Mouse (Mus musculus) C2C12 (cell line): ENCODE measurements around the gene Csf3. TPM values are rescaled to one million over a fixed set of nuclear protein-coding genes. Genes with fewer than 3 reads are reported as not detected.
A peak's percentile ranks its signal among the peaks of the same experiment; 100 is the strongest.
"Not testable (repeated sequence)": the region's sequence is repeated elsewhere in the genome, so short reads cannot be mapped to it uniquely, and the experiment has no call there.

Experiments
- H3K27me3 ChIP-seq: one replicate; pipeline ENCODE4 v1.6.1; 2011; ENCODE audit not compliant: control insufficient read depth, insufficient read depth, insufficient read length
- H3K36me3 ChIP-seq: one replicate; pipeline ENCODE4 v1.6.1; 2011; ENCODE audit not compliant: control insufficient read depth, insufficient read depth
- H3K4me3 ChIP-seq: one replicate; pipeline ENCODE4 v1.5.1; 2011; ENCODE audit warnings: mild to moderate bottlenecking, control low read depth; ENCODE audit not compliant: poor library complexity, insufficient read depth, severe bottlenecking
- H3K79me2 ChIP-seq: one replicate; pipeline ENCODE4 v1.6.1; 2011; ENCODE audit not compliant: control insufficient read depth, insufficient read depth
- H3K79me3 ChIP-seq: one replicate; pipeline ENCODE4 v1.6.1; 2011; ENCODE audit warnings: low read depth, control low read depth
- H3ac ChIP-seq: one replicate; pipeline ENCODE3; 2011; ENCODE audit warnings: low read depth; ENCODE audit not compliant: control insufficient read depth, insufficient read length
- CEBPB ChIP-seq: IDR thresholded peaks from one replicate; pipeline ENCODE4 v1.6.1; 2011; ENCODE audit warnings: low read depth, mild to moderate bottlenecking, control low read depth, moderate library complexity
- CTCF ChIP-seq: IDR thresholded peaks from one replicate; pipeline ENCODE4 v1.5.1; 2011; ENCODE audit not compliant: control insufficient read depth, insufficient read depth, insufficient read length
- FOSL1 ChIP-seq: IDR thresholded peaks from one replicate; pipeline ENCODE4 v1.8.0; 2011; ENCODE audit warnings: mild to moderate bottlenecking, low read length; ENCODE audit not compliant: poor library complexity, insufficient read depth, severe bottlenecking
- MAX ChIP-seq: IDR thresholded peaks from one replicate; pipeline ENCODE4 v1.6.1; 2011; ENCODE audit warnings: mild to moderate bottlenecking, control low read depth
- MYOD1 ChIP-seq: IDR thresholded peaks from one replicate; pipeline ENCODE4 v1.6.1; 2011; ENCODE audit warnings: low read depth; ENCODE audit not compliant: control insufficient read depth, insufficient read length
- MYOG ChIP-seq: IDR thresholded peaks from one replicate; pipeline ENCODE4 v1.6.1; 2011; ENCODE audit not compliant: control insufficient read depth, insufficient read length; ENCODE audit errors: extremely low read depth
- USF1 ChIP-seq: IDR thresholded peaks from one replicate; pipeline ENCODE4 v1.6.1; 2011; ENCODE audit warnings: low read depth, mild to moderate bottlenecking, control low read depth, moderate library complexity
- polyA plus RNA-seq: library from polyadenylated mRNA; unstranded; fragments of >200 nt; fragmentation: generic; extraction: Trizol; gene quantifications from one replicate; pipeline ENCODE4 v1.2.1, GENCODE M21; 2012; ENCODE audit warnings: missing spikeins

Gene Csf3
- polyA plus RNA-seq, 1 experiment: not detected

DNA sequence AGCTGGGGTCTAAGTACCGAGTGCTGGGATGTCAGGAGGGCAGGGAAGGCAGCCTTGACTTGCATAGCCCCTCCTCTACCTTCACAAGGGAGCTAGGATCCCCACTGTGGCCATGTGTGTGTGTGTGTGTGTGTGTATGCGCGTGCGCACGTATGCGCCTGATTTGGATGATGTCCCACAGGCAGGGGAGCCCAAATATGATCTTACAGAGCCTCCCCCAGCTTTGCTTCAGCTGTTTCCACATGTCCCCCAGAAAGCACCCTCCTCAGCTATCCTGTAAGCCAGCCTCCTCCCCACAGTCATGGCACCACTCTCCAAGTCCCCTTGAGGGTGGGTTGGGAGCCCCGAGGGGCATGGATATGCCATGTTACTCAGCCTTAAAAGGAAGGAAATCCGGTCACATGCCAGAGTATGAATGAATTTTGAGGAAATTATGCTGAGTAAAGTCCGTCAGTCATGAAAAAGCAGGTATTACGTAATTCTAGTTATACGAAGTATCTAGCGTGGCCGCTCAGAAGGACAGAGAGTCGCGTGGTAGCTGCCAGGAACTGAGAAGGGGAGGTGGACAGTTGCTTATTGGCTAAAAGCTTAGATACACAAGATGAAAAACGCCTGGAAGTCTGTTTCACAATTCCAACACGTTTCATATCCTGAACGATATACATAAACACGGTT lies 7.4 kb downstream of the Csf3 start:
- no peaks in the 10 kb centered on the region for H3K79me3 ChIP-seq
- H3K27me3 ChIP-seq: no peaks in the 10 kb centered on the region
- TF ChIP-seq USF1: peak; percentile 66
- TF ChIP-seq FOSL1: no peak
- TF ChIP-seq CEBPB: peak; percentile 66
- TF ChIP-seq MYOD1: no peak
- TF ChIP-seq MAX: no peak
- H3K79me2 ChIP-seq: no peaks in the 10 kb centered on the region
- no peak overlapping the region for H3K4me3 ChIP-seq
- peaks cover 40% of the 10 kb centered on the region for H3K36me3 ChIP-seq
- H3ac ChIP-seq: no peak overlapping the region

DNA sequence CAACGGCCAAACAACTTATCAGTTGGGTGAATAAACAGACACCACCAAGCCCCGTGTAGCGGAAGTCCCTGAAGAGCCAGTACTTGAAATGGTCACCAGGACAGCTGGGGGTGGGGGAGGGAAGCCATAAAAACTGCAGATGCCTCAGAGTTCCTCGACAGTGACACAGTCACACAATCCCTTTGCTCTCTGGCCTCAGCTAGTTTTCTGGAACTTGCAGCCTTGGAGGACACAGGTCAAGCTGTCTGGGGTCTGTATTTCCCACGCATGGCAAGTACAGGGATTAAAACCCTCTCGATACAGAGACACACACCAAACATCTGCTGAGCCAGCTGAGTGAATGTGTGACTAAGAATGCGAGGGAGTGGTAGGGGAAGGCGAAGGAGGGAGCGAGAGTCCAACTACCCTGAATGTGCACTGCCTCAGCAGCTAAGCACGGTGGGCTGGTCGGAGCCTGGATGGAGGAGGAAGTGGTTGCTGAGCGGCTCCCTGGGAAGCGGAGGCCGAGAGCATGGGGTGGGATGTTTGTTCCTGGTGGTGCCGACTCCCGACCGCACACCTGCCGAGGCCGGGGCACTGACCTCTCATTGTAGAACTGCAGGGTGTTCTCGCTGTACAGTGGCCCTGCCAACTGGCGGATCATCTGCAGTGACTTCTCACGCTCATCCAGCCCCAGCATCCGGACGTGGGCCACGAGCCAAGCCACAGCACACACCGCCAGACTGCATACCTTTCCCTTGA lies 8.1 kb downstream of the Csf3 start:
- H3K36me3 ChIP-seq: peaks cover 47% of the 10 kb centered on the region

DNA sequence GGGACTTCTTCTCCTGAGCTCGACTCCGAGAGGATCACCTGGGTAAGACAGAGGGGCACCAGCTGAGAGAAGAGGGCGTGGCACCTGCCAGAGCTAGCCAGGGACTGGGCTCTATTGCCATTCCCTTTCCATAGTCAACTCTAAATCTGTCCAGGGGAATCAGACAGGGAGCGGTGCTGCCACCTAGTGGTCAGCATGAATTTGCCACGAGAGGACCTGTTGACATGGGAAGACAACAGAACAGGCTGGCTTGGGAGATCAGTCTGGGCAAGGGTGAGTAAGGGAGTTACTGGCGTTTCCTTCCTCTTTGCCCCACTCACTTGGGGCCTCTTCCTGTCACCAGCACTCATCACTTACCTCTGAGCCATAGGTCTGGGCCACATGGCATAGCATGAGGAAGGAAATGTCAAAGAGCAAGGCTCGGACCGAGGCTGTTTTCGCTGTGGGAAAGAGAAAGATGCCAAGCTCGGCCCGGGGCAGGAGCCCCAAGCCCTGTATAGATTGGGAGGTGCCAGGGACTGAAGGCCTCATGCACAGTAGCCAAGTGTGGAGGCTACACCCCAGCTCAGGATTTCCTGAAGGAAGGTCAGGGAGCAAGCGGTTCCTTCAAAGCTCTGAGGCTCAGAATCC lies 9.5 kb downstream of the Csf3 start:
- H3K27me3 ChIP-seq: no peaks in the 10 kb centered on the region
- H3K79me3 ChIP-seq: no peaks in the 10 kb centered on the region
- TF ChIP-seq MAX: peak; percentile 14
- TF ChIP-seq USF1: no peak
- TF ChIP-seq MYOD1: no peak
- peak; percentile 78 for TF ChIP-seq CTCF
- H3K79me2 ChIP-seq: no peaks in the 10 kb centered on the region
- no peak overlapping the region for H3K4me3 ChIP-seq
- H3K36me3 ChIP-seq: peaks cover 50% of the 10 kb centered on the region
- no peak overlapping the region for H3ac ChIP-seq

More for the DNA sequence above, 8.1 kb downstream of the Csf3 start:
- TF ChIP-seq MYOD1: peak; percentile 68
- no peak for TF ChIP-seq USF1
- Histone ChIP-seq H3K27me3 (no peaks in the 10 kb centered on the region), H3K79me2 (no peaks in the 10 kb centered on the region), H3K4me3 (no peak overlapping the region), H3K79me3 (no peaks in the 10 kb centered on the region), H3ac (peak overlapping the region; percentile 5)

DNA sequence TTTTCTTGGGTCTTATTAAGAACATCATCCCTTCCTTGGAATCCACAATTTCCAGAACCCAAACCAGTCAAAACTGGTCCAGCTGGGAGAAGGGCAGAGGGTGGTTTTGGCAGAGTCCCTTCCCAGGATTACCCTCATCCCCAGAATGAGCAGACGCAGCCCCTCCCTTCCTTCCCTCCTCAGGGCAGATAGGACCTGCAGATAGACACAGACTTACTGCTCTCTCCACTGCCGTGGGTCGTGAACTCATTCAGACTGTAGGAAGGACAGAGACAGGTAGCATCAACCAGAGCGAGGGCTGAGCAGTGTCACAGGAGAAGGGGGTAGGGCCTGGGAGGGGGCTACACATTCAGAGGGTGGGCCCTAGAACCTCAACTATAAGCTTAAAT lies 10.0 kb downstream of the Csf3 start:
- Histone ChIP-seq H3K36me3 (peaks cover 53% of the 10 kb centered on the region), H3K79me2 (no peaks in the 10 kb centered on the region), H3K27me3 (no peaks in the 10 kb centered on the region), H3K4me3 (no peak overlapping the region), H3K79me3 (no peaks in the 10 kb centered on the region), H3ac (no peak overlapping the region)
- no peak for TF ChIP-seq CEBPB
- no peak for TF ChIP-seq USF1
- TF ChIP-seq MYOD1: no peak
- TF ChIP-seq FOSL1: no peak
- TF ChIP-seq CTCF: no peak
- TF ChIP-seq MYOG: no peak
- no peak for TF ChIP-seq MAX

DNA sequence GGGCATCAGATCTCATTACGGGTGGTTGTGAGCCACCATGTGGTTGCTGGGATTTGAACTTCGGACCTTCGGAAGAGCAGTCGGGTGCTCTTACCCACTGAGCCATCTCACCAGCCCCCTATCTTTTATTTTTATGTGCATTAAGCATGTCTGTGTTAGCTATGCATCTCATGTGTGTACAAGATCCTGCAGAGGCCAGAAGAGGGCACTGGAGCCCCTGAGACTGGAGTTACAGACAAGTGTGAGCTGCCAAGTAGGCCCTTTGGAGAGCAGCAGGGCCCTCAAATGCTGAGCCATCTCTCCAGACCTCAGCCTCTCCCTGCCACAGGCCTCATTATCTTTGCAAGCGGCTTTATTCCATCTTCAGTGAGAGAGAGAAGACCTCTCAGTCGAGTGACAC lies 10.9 kb downstream of the Csf3 start:
- H3K36me3 ChIP-seq: peaks cover 54% of the 10 kb centered on the region
- not testable (repeated sequence) for H3K79me2 ChIP-seq, H3K79me3 ChIP-seq, H3K4me3 ChIP-seq, H3K27me3 ChIP-seq, H3ac ChIP-seq

DNA sequence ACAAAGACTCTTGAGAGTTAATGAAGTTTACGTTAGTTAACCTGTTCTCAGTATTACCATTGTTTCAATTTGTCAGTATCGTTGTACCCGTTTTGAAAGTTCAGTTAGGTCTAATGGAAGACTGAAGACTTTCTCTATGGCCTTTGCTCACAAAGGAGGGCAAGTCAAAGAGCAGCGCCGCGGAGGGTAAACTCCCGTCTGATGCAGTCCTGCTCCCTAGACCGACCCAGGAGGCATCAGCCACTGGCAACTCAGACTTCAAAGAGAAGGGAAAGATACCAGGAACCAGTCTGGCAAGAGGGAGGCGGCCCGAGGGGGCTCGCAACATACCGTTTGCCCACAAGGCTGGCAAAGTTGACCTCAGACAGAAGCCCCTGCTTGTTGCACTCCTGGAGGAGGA lies 12.6 kb downstream of the Csf3 start:
- Histone ChIP-seq H3K36me3 (peaks cover 49% of the 10 kb centered on the region), H3ac (no peak overlapping the region), H3K4me3 (no peak overlapping the region), H3K27me3 (no peaks in the 10 kb centered on the region), H3K79me2 (no peaks in the 10 kb centered on the region), H3K79me3 (no peaks in the 10 kb centered on the region)
- TF ChIP-seq MYOD1 (no peak), MYOG (no peak), MAX (no peak), FOSL1 (no peak), USF1 (no peak), CEBPB (no peak), CTCF (no peak)
